Mouse (Mus musculus) heart, adult 9 months (tissue): ENCODE results near the gene Swt1.
"Not testable (repeated sequence)": the region's sequence is repeated elsewhere in the genome, so short reads cannot be mapped to it uniquely, and the experiment has no call there.

Source experiments
- DNase-seq, 2 experiments: peaks; one replicate each; pipeline ENCODE4 v3.0.0; 2022; ENCODE audit warnings: low spot score in 2 of 2

Swt1 gene

GRCm38 (mm10) chr1:151366944-151367605 lies 61.2 kb downstream of the Swt1 start:
- no peak for DNase-seq

GRCm38 (mm10) chr1:151359374-151359773 lies 68.9 kb downstream of the Swt1 start:
- DNase-seq: no peak

GRCm38 (mm10) chr1:151355994-151356393 lies 72.3 kb downstream of the Swt1 start:
- DNase-seq: no peak

DNA sequence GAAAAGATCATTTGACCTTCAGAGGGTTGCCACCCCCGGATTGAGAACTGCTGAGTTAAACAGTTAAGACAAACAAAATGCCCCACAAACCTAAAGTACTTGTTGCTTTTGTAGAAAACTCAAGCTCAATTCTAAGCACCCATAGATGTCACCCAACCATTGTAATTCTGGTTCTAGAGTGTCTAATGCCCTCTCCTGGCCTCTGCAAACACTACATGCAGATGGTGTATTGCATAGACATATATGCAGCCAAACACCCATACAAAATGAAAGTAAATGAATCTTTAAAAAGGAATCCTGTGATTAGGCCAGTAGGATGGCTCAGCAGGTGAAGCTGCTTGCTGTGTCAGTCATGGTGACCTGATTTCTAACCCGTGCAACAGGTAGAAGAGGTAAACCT lies 75.3 kb downstream of the Swt1 start:
- no peak for DNase-seq

DNA sequence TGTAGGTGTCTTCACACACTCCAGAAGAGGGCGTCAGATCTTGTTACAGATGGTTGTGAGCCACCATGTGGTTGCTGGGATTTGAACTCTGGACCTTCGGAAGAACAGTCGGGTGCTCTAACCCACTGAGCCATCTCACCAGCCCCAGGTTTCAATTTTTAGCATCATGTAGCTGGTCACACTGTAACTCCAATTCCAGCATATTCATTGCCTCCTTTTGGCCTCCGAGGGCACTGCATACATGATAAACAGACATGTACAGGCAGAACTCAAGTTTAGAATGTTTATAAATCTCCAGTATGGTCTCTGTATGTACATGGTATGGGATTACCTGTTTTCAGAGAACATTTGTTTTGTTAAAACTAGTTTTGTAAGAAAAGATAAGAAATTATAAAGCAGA lies 80.0 kb downstream of the Swt1 start:
- not testable (repeated sequence) for DNase-seq

GRCm38 (mm10) chr1:151346681-151347127 lies 81.6 kb downstream of the Swt1 start:
- DNase-seq: no peak

- no peak for DNase-seq
These were observed 82.4 kb downstream of the Swt1 start for GRCm38 (mm10) chr1:151345863-151346195.

DNA sequence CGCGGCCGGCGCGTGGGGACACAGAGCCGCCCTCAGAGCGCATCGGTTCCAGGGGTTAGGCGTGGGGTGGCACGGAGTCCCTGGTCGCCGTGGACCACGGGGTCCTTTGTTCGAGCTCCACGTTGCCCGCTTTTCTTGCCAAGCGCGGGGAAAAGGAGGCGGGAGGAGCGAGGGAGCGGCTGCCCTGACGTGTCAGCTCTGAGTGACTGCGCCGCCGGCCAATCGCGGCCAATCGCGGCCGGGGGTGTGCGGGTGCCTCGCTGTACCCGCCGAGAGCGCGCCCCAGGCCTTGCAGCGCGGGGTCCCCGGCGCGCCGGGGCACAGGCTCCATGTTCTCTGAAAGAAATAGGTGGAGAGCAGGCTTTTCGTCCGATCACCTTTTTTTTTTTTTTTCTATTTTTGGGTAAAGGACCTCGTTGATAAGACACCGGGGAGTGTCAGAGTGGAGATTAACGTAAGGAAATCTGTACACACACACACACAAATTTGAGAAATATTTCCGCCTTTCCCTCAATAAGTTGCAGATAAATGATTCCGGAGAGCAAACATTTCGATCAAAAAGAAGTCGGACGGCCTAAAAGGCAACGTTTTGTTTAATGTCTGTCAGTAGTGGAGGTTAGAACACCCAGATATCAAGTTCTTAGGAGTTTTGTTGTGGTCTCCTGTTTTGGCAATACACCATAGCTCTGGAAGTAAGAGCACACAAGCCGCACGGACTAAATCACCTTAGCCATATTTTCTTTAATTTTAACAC lies 83.0 kb downstream of the Swt1 start:
- peak; percentile 92 to 93 for DNase-seq

DNA sequence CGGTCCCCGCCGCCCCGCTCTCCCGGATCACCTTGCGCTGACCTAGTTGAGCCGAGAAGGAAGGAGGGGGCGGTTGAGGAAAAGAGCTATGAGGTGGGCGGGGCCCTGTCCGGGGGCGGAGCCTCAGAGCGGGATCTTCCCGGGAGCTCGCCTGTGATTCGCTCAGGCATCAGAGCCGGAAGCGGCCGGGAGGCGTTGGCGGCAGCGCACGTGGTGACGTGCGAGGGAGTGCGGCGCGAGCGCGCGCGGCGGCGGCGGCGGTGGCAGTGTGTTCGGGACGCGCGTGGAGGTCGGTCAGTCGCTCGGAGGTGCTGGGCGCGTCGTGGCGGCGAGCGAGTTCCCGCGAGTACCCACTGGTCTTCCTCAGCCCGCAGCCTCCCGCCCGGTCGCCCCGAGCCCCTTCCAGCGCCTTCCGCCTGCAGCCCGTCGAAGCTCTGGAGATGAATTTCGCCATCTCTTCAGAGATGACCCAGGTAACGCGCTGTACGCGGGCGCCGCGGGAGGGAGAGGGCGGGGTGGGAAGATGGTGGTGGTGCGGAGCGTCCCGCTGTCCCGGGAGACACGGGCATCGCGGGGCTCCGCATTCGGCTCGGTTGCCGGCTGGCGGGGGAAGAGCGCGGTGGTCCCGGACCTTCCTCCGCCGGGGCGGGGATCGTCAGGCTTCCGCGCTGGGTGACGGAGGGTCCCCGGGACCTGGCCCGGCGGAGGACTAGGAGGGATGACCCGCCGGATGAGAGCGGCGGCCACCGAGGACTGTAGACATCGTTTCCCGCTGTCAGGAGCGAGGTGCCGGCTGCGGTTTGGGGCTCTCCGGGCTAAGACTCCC lies 83.8 kb downstream of the Swt1 start, which contains the start of gene Ivns1abp:
Gene Ivns1abp (plus strand): TSS at position 195 of the 826 bp plus-strand sequence.
- peak; percentile 97 to 99 for DNase-seq

- DNase-seq: peak; percentile 49 to 52
These were observed 84.5 kb downstream of the Swt1 start for GRCm38 (mm10) chr1:151343571-151344282.

- peak; percentile 58 to 62 for DNase-seq
These were observed 85.3 kb downstream of the Swt1 start for GRCm38 (mm10) chr1:151342968-151343367.

GRCm38 (mm10) chr1:151342311-151342710 lies 85.9 kb downstream of the Swt1 start:
- DNase-seq: no peak

DNA sequence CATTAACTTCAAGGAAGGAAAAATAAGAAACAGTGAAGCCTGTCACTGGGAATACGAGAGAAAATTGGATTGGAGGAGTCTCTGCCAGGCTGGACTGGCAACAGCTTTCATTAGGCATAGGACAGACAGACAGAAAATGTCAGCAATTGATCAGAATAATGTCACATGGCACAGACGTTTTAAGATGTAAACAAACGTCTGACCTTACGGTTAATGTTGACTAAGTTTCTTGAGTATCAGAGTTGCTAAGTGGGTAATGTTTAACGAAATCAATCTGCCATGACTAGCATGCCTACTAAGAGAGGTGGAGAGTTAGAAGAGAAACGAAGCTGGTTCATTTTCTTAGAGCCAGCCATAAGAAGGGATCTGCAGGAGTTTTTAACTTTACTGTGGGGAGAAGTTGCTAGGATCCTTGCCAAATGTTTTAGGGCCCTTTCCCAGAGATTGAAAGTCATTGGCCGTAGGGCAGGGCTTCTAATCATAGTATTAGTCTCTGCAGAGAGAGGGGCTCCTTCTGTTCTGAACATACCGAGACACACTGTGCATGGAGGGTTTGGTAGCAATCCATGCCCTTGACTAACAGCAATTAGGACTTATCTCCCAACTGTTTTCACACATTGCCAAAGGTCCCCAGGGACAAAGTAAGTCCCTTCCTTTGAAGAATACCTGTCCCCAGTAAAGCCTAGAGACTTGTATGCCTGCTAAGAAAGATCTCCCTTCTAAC lies 86.8 kb downstream of the Swt1 start:
- peak in 1 of 2 experiments; percentile 43 for DNase-seq

DNA sequence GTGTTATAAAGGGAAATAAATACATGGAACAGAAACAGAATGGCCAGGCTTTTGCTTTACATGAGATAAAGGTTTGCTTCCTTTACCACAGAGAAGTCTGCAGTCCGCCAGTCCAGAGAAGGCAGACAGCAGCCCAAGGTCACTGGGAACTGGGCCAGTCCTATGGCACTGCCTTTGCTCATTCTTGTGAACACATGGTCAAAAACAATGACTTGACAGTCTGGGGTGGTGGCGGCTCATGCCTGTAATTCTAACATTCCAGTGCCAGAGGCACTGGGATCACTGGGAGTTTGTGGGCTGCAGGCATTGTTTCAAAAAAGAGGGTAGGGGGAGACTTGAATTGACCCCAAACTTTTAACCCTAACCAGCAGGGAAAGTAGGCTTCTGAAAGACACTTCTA lies 89.3 kb downstream of the Swt1 start:
- peak; percentile 36 to 55 for DNase-seq

GRCm38 (mm10) chr1:151338234-151338633 lies 90.0 kb downstream of the Swt1 start:
- DNase-seq: peak in 1 of 2 experiments; percentile 50

DNA sequence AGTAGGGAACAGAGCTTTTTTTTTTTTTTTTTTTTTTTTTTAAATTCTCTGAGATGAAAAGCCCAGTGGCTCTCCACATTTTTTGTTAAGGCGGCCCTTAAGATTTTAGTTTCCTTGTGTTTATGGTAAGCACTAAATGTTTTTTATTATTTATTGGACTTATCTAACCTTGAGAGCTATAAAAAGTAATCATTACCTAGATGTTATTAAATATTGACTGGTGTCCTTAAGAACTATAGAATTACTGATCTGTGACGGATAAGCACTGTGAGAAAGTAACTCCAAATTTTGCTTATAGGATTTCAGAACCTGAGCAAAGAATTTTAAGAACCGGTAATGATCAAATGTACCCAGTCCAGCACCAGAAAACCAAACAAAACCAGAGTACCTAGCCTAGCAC lies 95.4 kb downstream of the Swt1 start:
- no peak for DNase-seq

DNA sequence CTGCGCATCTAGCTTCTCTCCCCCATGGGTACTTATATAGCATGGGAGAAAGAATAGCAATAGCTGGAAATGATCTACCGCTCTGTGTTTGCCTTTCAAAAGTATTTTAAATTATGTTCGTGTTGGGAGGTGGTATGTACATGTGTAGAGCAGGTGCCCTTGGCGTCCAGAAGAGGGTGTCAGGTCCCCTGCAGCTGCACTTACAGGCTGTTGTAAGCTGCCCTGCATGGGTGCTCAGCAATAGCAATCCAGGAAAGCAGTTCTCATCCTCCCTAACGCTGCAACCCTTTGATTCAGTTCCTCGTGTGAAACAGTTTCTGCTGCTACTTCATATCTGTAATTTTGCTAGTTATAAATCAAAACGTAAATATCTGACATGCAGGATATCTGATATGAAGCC lies 98.7 kb downstream of the Swt1 start:
- no peak for DNase-seq

- no peak for DNase-seq
These were observed 99.7 kb downstream of the Swt1 start for GRCm38 (mm10) chr1:151328341-151329097.

- DNase-seq: no peak
These were observed 102.9 kb downstream of the Swt1 start for GRCm38 (mm10) chr1:151325328-151325727.

- DNase-seq: no peak
These were observed 107.8 kb downstream of the Swt1 start for GRCm38 (mm10) chr1:151320408-151320807.
